Mouse (Mus musculus) midbrain, postnatal 0 days (tissue): ENCODE data around the gene Gaa. TPM values are rescaled to one million over a fixed set of nuclear protein-coding genes. Genes with fewer than 3 reads are reported as not detected.
"Not testable (repeated sequence)": the region's sequence is repeated elsewhere in the genome, so short reads cannot be mapped to it uniquely, and the experiment has no call there.

Experiments used
- ATAC-seq: fragments of 200-750 bp; cut with Nextera tagmentation; 2 replicates; pipeline ENCODE4 v1.8.0; 2017; ENCODE audit warnings: moderate number of reproducible peaks, mild to moderate bottlenecking, moderate TSS enrichment, moderate library complexity; ENCODE audit not compliant: low FRiP score
- DNase-seq: peaks from one replicate; pipeline ENCODE4 v3.0.0-alpha.2; 2015; ENCODE audit warnings: low spot score
- H3K27ac ChIP-seq: fragments of 300-500 bp; sonication (generic); 2 replicates; pipeline ENCODE4 v1.5.1; 2014; ENCODE audit warnings: low read depth, mild to moderate bottlenecking, low read length, mixed read lengths
- H3K27me3 ChIP-seq: fragments of 300-500 bp; sonication (generic); 2 replicates; pipeline ENCODE4 v1.6.1; 2014; ENCODE audit warnings: low read length, control low read depth, mixed read lengths; ENCODE audit not compliant: insufficient read depth
- H3K36me3 ChIP-seq: fragments of 300-500 bp; sonication (generic); 2 replicates; pipeline ENCODE4 v1.6.1; 2014; ENCODE audit warnings: low read length, control low read depth, mixed read lengths; ENCODE audit not compliant: insufficient read depth
- H3K4me1 ChIP-seq: fragments of 300-500 bp; sonication (generic); 2 replicates; pipeline ENCODE4 v1.6.1; 2014; ENCODE audit warnings: mild to moderate bottlenecking, control low read depth, antibody characterized with exemption, low read length, mixed read lengths; ENCODE audit not compliant: insufficient read depth
- H3K4me2 ChIP-seq: fragments of 300-500 bp; sonication (generic); 2 replicates; pipeline ENCODE4 v1.6.1; 2014; ENCODE audit warnings: low read depth, mild to moderate bottlenecking, low read length, mixed read lengths; ENCODE audit not compliant: poor library complexity, severe bottlenecking
- H3K4me3 ChIP-seq: fragments of 300-500 bp; sonication (generic); 2 replicates; pipeline ENCODE4 v1.5.1; 2014; ENCODE audit warnings: low read depth, mild to moderate bottlenecking, low read length, moderate library complexity
- H3K9ac ChIP-seq: fragments of 300-500 bp; sonication (generic); replicated peaks from 2 replicates; pipeline ENCODE4 v1.6.1; 2014; ENCODE audit warnings: mild to moderate bottlenecking, low read length, moderate library complexity, mixed read lengths; ENCODE audit not compliant: poor library complexity, severe bottlenecking
- H3K9me3 ChIP-seq: fragments of 300-500 bp; sonication (generic); 2 replicates; pipeline ENCODE4 v1.6.1; 2016; ENCODE audit warnings: low read length, control low read depth
- CTCF ChIP-seq: IDR thresholded peaks from 2 replicates; pipeline ENCODE4 v1.5.1; 2016; ENCODE audit warnings: antibody characterized with exemption, mild to moderate bottlenecking
- WGBS: fragments of 180-500 bp; shearing (Covaris S2); extraction: QIAGEN DNeasy Blood & Tissue Kit; methylation state at CpG from one replicate; pipeline ENCODE4 v1.1.7; 2014; 5-methylcytosine and 5-hydroxymethylcytosine counted together
- polyA plus RNA-seq: library from polyadenylated mRNA; unstranded; fragments of >200 nt; fragmentation: Nextera tagmentation; extraction: Ambion mirVana; gene quantifications from 2 replicates; pipeline ENCODE4 v1.2.1, GENCODE M21; 2015
- total RNA-seq: library from RNA; depleted of rRNA; stranded (reverse); fragments of >200 nt; gene quantifications from 2 replicates; pipeline ENCODE4 v1.2.3, GENCODE M21; 2014

Gene Gaa
- total and polyA plus RNA-seq, 2 experiments from 2014 or later = 154 to 222 TPM

DNA sequence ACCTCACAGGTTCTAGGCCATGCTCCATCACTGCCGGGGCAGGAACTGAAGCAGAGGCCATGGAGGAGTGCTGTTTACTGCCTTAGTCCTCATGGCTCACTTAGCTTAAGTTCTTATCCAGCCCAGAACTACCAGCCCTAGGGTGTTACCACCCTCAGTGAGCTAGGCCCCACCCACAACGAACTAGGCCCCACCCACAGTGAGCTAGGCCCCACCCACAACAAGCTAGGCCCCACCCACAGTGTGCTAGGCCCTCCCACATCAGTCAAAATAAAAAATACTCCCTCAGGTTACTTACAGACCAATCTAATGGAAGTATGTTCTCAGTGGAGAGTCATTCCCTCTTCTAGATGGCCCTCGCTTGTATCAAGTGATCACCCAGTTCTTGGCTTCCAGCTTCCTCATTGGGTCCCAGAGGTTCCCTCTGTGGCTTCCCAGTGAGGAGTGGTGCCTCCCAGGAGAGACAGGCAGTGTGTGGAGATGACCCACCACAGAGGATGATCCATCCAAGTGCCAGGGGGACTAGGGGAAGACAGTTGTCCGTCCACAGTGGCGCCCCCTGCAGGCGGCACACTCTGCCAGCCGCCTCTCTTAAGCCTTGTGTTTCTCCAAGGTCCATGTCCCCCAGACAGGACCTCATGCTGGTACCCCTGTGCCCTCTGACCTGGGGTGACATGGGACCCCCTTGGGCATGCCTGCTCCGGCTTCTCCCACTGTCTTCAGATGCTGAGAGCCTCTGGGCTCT is 5.7 kb downstream of the Gaa start:
- Histone ChIP-seq H3K4me3 (no peak overlapping the region), H3K4me1 (peaks cover 7% of the 10 kb centered on the region), H3K4me2 (no peak overlapping the region), H3K9ac (no peak overlapping the region), H3K36me3 (peaks cover 39% of the 10 kb centered on the region), H3K9me3 (no peaks in the 10 kb centered on the region), H3K27ac (no peak overlapping the region), H3K27me3 (no peaks in the 10 kb centered on the region)
- ATAC-seq = no peak
- DNase-seq = no peak
- TF ChIP-seq CTCF = peak; percentile 49
- 86% methylated on average over 8 of the region's 8 CpGs for WGBS

DNA sequence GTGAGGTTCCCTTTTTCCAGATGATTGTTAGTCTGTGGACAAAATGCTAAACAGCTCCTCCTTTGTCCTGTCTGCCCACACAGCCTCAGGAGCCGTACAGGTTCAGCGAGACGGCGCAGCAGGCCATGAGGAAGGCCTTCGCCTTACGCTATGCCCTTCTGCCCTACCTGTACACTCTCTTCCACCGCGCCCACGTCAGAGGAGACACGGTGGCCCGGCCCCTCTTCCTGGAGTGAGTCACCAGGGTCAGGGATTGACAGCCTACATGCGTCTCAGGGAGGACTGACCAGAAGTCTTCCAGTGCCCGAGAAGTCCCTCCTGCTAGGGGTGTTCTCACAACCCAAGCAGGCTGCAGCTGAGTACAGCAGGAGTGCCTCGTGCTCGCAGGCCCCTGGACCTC is 13.3 kb downstream of the Gaa start:
- DNase-seq (no peak), ATAC-seq (no peak)
- no peaks in the 10 kb centered on the region for H3K9me3 ChIP-seq
- no peaks in the 10 kb centered on the region for H3K27me3 ChIP-seq
- no peak overlapping the region for H3K9ac ChIP-seq
- TF ChIP-seq CTCF = no peak
- H3K27ac ChIP-seq = no peak overlapping the region
- 85% methylated on average over 15 of the region's 15 CpGs for WGBS
- H3K4me3 ChIP-seq = no peak overlapping the region
- peaks cover 78% of the 10 kb centered on the region for H3K36me3 ChIP-seq
- no peak overlapping the region for H3K4me2 ChIP-seq
- no peaks in the 10 kb centered on the region for H3K4me1 ChIP-seq

DNA sequence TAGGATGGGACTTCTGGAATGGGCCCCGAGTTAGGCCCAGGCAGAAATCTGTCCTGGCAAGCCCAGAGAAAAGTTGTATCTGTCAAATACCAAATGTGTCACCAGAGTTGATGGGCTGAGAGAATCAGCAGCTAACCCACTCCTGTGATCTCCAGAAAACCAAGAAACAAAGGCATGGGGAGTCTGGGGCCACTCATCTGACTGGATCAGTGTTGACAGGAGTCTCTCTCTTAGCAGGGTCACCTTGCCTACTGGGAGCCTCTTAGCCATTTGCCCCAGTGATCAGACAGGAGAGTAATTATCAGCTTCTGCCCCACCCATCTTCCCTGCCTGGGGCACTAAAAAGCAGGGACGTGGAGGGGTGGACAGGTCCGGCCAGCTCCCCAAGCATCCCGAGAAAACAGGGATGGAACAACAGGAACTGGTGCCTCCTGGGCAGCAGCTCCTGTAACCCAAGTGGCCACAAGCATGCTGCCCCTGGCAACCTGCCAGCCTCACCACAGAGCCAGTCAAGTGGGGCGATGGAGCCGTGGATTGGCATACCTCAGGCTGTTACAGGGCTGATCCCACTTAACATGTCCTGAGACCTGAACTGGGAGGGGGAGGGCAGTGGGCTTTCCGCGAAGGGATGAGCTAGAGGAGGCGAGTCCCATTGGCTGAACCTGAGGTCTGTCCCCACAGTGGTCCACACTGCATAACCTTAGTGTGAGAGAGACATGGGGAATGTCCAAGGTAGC is 18.3 kb downstream of the Gaa start:
- peaks cover 80% of the 10 kb centered on the region for H3K36me3 ChIP-seq

DNA sequence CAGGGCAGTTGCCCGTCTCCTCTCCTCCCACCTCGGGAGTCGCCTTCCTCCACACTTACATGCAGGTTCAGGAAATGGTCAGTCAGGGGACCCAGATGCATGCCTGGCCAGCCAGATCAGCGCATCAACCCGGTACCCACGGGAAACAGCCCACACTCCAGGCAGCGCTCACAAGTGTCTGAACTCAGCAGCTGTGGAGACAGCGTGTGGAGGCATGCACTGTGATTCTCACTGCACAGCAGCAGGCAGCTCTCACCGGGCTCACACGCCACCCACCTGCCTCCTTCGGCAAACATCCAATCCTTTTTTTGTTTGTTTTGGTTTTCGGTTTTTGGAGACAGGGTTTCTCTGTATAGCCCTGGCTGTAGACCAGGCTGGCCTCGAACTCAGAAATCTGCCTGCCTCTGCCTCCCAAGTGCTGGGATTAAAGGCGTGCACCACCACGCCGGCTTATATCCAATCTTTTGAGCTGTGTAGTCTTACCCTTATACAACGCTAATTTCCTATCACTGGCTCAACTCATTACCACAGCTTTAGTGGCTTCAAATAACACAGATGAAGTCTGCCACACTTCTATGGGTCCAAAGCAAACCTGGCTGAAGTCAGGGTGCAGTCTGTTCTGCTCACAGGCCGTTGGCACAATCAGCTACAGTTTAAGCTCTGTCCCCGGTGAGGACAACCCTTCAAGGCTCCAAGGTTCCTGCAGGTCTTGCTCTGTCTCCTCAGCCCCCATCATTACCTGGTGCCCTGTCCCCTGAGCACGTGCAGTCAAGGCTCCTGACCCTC is 19.7 kb downstream of the Gaa start:
- Histone ChIP-seq H3K9ac (no peak overlapping the region), H3K9me3 (no peaks in the 10 kb centered on the region), H3K4me3 (no peak overlapping the region), H3K27me3 (no peaks in the 10 kb centered on the region), H3K4me2 (no peak overlapping the region), H3K36me3 (peaks cover 78% of the 10 kb centered on the region), H3K27ac (no peak overlapping the region), H3K4me1 (no peaks in the 10 kb centered on the region)
- no peak for ATAC-seq
- DNase-seq = no peak
- WGBS = 93% methylated on average over 20 of the region's 20 CpGs
- TF ChIP-seq CTCF = no peak

More for the DNA sequence above, 18.3 kb downstream of the Gaa start:
- Histone ChIP-seq H3K4me3 (no peak overlapping the region), H3K4me2 (no peak overlapping the region), H3K9me3 (no peaks in the 10 kb centered on the region), H3K9ac (no peak overlapping the region), H3K27ac (no peak overlapping the region), H3K27me3 (no peaks in the 10 kb centered on the region), H3K4me1 (no peaks in the 10 kb centered on the region)
- ATAC-seq (no peak), DNase-seq (peak; percentile 13)
- TF ChIP-seq CTCF = no peak
- WGBS = 72% methylated on average over 9 of the region's 9 CpGs

DNA sequence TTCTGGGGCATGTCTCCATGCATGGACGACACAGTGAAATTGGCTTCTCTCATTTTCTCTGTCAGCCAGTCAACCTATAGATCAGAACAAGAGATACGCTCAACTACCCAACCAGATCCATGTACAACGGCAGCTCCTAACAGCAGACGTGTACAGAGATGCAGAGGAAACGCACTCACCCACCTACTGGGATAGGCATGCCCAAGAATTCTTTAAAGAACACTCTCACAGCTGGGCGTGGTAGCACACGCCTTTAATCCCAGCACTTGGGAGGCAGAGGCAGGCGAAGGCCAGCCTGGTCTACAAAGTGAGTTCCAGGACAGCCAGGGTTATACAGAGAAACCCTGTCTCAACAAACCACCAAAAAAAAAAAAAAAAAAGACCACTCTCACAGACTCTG is 25.2 kb downstream of the Gaa start:
- H3K27me3 ChIP-seq, H3K4me3 ChIP-seq, H3K9me3 ChIP-seq, ATAC-seq, H3K4me1 ChIP-seq, H3K4me2 ChIP-seq, H3K27ac ChIP-seq, H3K9ac ChIP-seq, DNase-seq: not testable (repeated sequence)
- peaks cover 68% of the 10 kb centered on the region for H3K36me3 ChIP-seq
- 92% methylated on average over 8 of the region's 8 CpGs for WGBS
